Mouse (Mus musculus): ENCODE results near the gene Lrrc29.

Gene Lrrc29

GRCm38 (mm10) chr8:105345061-105345975 lies 19.2 kb upstream of the Lrrc29 start:
- no peak for DNase-seq (ENCODE audit: low read depth, low spot score)

GRCm38 (mm10) chr8:105343791-105344574 lies 17.9 kb upstream of the Lrrc29 start:
- no peak for DNase-seq (ENCODE audit: low read depth, low spot score)

- DNase-seq (ENCODE audit: low read depth, low spot score): no peak
These were observed 16.7 kb upstream of the Lrrc29 start for GRCm38 (mm10) chr8:105342768-105343167.

GRCm38 (mm10) chr8:105341399-105341798 lies 15.3 kb upstream of the Lrrc29 start:
- no peak for DNase-seq (ENCODE audit: low read depth, low spot score)

GRCm38 (mm10) chr8:105339886-105340635 lies 14.0 kb upstream of the Lrrc29 start:
- DNase-seq (ENCODE audit: low read depth, low spot score): no peak

- DNase-seq (ENCODE audit: low read depth, low spot score): no peak
These were observed 12.9 kb upstream of the Lrrc29 start for GRCm38 (mm10) chr8:105338992-105339391.

- peak; percentile 90 for DNase-seq (ENCODE audit: low read depth, low spot score)
These were observed 10.5 kb upstream of the Lrrc29 start for GRCm38 (mm10) chr8:105336373-105337130.

GRCm38 (mm10) chr8:105332523-105332922 lies 6.4 kb upstream of the Lrrc29 start:
- no peak for DNase-seq (ENCODE audit: low read depth, low spot score)

- DNase-seq (ENCODE audit: low read depth, low spot score): no peak
These were observed 5.9 kb upstream of the Lrrc29 start for GRCm38 (mm10) chr8:105331931-105332330.

- no peak for DNase-seq (ENCODE audit: low read depth, low spot score)
These were observed 5.4 kb upstream of the Lrrc29 start for GRCm38 (mm10) chr8:105331469-105331868.

- DNase-seq (ENCODE audit: low read depth, low spot score): no peak
These were observed 4.2 kb upstream of the Lrrc29 start for GRCm38 (mm10) chr8:105330325-105330724.

- DNase-seq (ENCODE audit: low read depth, low spot score): no peak
These were observed 890 bp upstream of the Lrrc29 start for GRCm38 (mm10) chr8:105326968-105327367.

GRCm38 (mm10) chr8:105325641-105326093 lies 411 bp downstream of the Lrrc29 start:
- peak; percentile 29 for DNase-seq (ENCODE audit: low read depth, low spot score)

GRCm38 (mm10) chr8:105323183-105323582 lies 2.9 kb downstream of the Lrrc29 start:
- DNase-seq (ENCODE audit: low read depth, low spot score): no peak

- no peak for DNase-seq (ENCODE audit: low read depth, low spot score)
These were observed 7.4 kb downstream of the Lrrc29 start for GRCm38 (mm10) chr8:105318662-105319190.

GRCm38 (mm10) chr8:105317941-105318340 lies 8.1 kb downstream of the Lrrc29 start:
- no peak for DNase-seq (ENCODE audit: low read depth, low spot score)

GRCm38 (mm10) chr8:105315073-105315769 lies 10.9 kb downstream of the Lrrc29 start:
- no peak for DNase-seq (ENCODE audit: low read depth, low spot score)

GRCm38 (mm10) chr8:105313622-105314402 lies 12.3 kb downstream of the Lrrc29 start:
- DNase-seq (ENCODE audit: low read depth, low spot score): no peak

- DNase-seq (ENCODE audit: low read depth, low spot score): no peak
These were observed 13.1 kb downstream of the Lrrc29 start for GRCm38 (mm10) chr8:105312891-105313481.

Measured in ZHBTc4 (cell line).